Mouse (Mus musculus): ENCODE data around the gene Alkbh3. TPM values are rescaled to one million over a fixed set of nuclear protein-coding genes. Genes with fewer than 3 reads are reported as not detected.

The Alkbh3 gene
- polyA plus RNA-seq, 1 experiment from 2014 or later, result 56.2 TPM

DNA sequence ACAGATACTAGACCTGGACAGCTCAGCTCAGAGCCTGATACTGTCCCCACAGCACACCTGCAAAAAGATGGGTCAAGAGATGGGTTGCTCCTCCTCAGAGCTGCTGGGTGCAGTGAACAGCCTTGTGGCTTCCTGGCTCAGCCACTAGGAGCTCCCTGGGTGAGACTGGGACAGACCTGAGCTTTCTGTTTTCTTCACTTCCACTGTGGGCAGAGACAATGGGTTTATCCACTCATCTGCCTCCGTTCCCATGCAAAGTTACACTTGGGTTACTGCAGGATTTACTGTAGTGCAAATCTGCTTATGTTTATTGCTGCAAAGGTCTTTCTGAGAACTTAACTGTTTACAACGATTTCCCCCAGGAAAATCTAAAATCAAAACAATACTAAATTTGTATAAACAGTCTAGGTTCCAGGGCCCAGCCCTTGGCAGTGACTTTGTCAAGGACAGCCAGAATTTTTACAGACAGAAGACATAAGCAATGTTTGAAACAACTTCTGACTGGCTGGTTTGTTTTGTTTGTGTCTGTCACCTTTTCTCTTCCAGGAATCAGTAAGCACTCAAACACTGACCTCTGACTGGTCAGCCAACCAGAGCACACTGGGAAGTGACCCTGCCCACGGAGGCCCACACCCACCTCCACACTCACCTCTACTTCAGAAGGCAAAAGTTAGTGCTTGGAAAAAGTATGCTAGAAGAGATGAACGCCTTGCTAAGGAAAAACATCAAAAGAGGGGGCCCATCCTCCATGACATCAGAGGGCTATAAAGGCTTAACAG lies 28.0 kb downstream of the Alkbh3 start:
- Histone ChIP-seq H3K4me3 (no peak overlapping the region), H3K4me1 (no peaks in the 10 kb centered on the region), H3K27ac (no peak overlapping the region), H3K9me3 (replicated peaks) (no peaks in the 10 kb centered on the region), H3K27me3 (ENCODE audit: low read depth, poor library complexity, severe bottlenecking) (no peaks in the 10 kb centered on the region), H3K36me3 (peaks cover 85% of the 10 kb centered on the region)
- DNase-seq (ENCODE audit: low spot score), result no peak
- 84% methylated on average over 4 of the region's 4 CpGs for WGBS

DNA sequence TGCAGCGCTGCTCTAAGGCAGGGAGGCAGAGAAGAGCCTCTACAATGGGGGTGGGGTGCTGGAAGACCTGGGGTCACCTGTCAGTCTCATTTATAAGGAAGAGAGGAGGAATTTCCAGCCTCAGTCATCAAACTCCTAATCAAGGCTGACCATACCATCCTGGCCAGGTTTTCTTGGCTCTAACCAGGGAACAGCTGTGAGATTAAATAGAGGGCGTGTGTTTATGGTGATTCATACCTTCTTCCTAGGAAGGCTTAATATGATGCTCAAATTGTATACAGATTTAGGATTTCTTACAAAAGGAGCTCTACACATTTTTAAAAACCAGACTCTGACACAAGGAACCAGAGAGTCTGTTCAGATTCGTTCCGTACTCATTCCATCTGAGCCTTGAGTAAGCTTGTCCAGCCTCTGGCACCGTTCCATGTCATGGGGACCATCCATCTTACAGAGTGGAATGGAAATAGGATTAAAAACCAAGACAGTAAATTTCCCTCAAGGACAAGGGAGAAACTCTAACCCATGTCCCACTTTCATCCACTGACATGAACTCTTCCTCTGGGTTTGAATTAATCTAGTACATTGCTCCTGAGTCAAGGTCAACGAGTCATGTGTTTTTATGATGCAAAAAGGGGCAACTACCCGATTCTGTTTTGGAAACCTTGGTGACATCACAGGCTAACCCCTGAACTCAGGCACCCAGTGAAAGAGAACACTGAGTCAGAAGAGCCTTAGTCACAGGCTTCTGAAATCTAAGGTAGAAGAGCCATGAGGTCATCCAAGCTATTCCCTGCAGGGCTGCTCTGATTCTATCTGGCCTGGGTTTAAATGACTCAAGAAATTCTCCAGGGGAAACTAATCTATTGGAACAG lies 31.1 kb downstream of the Alkbh3 start:
- no peak overlapping the region for H3K4me3 ChIP-seq
- no peaks in the 10 kb centered on the region for H3K9me3 ChIP-seq (replicated peaks)
- WGBS, result 89% methylated on average over 7 of the region's 7 CpGs
- no peak for DNase-seq (ENCODE audit: low spot score)
- peaks cover 56% of the 10 kb centered on the region for H3K36me3 ChIP-seq
- H3K27ac ChIP-seq, result no peak overlapping the region
- H3K27me3 ChIP-seq (ENCODE audit: low read depth, poor library complexity, severe bottlenecking), result no peaks in the 10 kb centered on the region
- peaks cover 25% of the 10 kb centered on the region for H3K4me1 ChIP-seq

DNA sequence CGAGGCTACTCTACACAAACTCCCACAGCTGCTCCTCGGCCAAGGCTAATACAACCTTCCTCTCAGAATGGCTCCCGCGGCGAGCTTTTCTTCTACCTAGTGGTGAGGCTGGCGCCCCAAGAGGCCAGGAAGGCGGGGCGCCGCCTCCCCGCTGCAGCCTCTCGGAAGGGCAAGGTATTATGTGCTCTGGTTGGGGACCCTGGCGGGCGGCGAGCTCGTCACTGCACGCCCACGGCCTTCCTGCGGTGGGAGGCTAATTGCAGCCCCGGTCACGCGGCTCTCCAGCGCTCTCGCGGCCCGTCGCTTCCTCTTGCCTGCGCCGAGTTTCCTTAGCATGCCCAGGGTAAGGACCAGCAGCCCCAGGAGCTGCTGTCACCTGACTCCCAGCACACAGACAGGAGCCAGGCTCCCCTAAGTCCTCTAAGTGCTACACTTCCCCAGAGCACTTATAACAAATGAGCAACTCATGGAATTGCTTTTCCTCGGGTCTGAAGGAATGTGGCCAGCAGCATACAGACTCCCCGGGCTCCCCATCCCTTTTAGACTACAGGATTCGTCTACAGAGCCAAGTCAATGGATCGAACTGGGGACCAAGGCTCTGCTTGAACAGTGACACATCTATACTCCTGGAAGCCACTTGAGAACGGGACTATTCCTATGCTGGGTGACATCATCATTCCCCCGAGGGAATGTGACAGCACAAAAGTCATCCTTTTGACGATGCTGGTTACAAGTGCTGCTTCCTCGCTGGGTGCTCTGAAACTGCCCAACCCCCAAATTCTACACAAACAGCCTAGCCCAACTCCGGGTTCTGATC lies 34.0 kb downstream of the Alkbh3 start:
- DNase-seq (ENCODE audit: low spot score), result peak; percentile 77
- WGBS, result 3% methylated on average over 37 of the region's 37 CpGs

DNA sequence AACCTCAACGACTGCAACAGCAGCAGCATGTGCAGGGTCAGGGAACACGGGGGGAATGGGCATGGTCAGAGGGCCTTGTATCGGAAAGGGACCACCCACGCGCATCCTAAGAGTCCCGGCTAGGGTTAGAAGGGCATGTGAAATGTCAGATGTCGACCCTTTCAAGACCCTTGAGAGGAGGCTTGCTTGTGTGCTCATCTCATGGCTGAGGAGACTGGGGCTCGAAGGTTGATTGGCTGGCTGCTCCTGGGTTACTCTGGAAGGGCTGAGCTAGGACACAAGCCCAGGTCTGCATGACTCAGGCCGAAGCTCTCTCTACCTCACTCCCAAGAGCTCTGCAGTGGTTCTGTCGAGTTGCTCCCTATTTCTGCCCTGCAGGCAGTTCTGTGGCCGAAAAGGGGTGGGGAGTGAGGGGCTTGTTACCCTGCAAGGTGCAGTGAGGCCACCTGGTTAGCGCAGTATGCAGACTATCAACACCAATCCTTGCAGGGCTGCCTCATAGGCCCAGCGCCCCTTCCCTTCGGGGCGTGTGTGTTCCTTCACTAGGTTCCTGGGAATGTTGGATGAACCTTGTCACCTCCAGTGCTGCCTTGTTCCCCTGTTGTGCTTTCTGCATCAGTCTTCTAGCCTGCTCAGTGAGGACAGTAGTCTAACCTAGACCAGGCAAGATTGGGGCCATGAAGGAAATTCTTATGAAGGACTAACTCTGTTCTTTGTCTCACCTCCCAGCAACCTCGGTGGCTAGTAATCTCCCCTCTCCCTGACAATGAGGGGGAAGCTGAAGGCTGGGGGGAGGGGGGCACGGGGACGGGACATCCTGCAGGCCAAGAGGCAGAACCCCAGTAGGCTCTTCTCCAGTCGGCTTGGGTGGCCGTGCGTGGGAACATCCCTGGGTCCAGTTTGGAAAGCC lies 34.8 kb downstream of the Alkbh3 start:
- Histone ChIP-seq H3K27me3 (ENCODE audit: low read depth, poor library complexity, severe bottlenecking) (no peaks in the 10 kb centered on the region), H3K27ac (peak overlapping the region; percentile 83)
- WGBS, result 18% methylated on average over 21 of the region's 21 CpGs

More for the DNA sequence above, 34.0 kb downstream of the Alkbh3 start:
- Histone ChIP-seq H3K4me1 (peaks cover 25% of the 10 kb centered on the region), H3K36me3 (peaks cover 30% of the 10 kb centered on the region), H3K4me3 (peak overlapping the region; percentile 57), H3K27ac (peak overlapping the region; percentile 83), H3K27me3 (ENCODE audit: low read depth, poor library complexity, severe bottlenecking) (no peaks in the 10 kb centered on the region), H3K9me3 (replicated peaks) (no peaks in the 10 kb centered on the region)

DNA sequence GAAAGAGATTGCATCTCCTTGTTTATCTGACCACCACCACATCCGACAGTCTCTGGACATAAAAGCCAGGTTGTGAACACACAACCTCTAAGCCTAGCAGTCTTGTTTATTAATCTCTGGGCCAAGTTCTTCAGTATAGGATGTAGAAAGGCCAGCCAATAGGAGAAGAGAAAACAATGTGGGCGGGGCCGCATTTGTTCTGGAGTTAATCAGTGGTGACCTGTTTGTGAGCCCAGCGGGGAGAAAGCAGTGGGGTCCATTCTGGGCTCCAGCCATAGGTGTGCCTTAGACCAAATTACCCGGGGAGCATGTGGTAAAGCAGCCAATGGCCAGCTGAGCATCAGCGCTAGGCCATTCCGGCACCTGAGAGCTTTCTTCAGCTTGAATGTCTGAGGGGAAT lies 35.6 kb downstream of the Alkbh3 start:
- H3K9me3 ChIP-seq (replicated peaks), result no peaks in the 10 kb centered on the region
- no peaks in the 10 kb centered on the region for H3K27me3 ChIP-seq (ENCODE audit: low read depth, poor library complexity, severe bottlenecking)
- peaks cover 14% of the 10 kb centered on the region for H3K36me3 ChIP-seq
- peak overlapping the region; percentile 83; the same call in 1 of the 2 replicates for H3K27ac ChIP-seq
- H3K4me1 ChIP-seq, result peaks cover 25% of the 10 kb centered on the region
- 52% methylated on average over 7 of the region's 7 CpGs for WGBS
- peak; percentile 49 for DNase-seq (ENCODE audit: low spot score)
- no peak overlapping the region for H3K4me3 ChIP-seq

More for the DNA sequence above, 34.8 kb downstream of the Alkbh3 start:
- no peaks in the 10 kb centered on the region for H3K9me3 ChIP-seq (replicated peaks)
- peaks cover 25% of the 10 kb centered on the region for H3K4me1 ChIP-seq
- peak overlapping the region; percentile 57 for H3K4me3 ChIP-seq
- DNase-seq (ENCODE audit: low spot score), result peak; percentile 46
- H3K36me3 ChIP-seq, result peaks cover 22% of the 10 kb centered on the region

DNA sequence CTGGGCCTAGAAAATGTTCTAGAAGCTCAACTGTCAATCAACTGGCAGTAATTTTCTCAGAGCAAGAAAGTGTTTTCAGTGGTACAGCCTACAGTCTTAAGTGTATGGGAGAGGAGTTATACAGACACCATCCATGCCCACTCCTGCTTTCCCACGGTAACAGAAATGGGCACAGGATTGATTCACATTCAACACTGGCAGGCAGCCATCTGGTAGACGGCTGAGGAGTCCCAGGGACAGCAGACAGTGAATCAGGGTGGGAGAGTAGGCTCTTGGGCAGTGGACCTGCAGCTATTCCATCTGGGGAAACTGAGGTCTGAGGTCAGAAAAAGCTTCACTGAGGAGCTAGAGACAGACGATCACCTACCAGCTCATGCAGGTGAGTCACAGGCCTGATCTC lies 39.0 kb downstream of the Alkbh3 start:
- WGBS, result 67% methylated on average over 3 of the region's 3 CpGs
- peaks cover 19% of the 10 kb centered on the region for H3K4me1 ChIP-seq
- no peak for DNase-seq (ENCODE audit: low spot score)
- no peaks in the 10 kb centered on the region for H3K9me3 ChIP-seq (replicated peaks)
- no peaks in the 10 kb centered on the region for H3K27me3 ChIP-seq (ENCODE audit: low read depth, poor library complexity, severe bottlenecking)
- no peak overlapping the region for H3K27ac ChIP-seq
- H3K36me3 ChIP-seq, result no peaks in the 10 kb centered on the region
- no peak overlapping the region for H3K4me3 ChIP-seq

DNA sequence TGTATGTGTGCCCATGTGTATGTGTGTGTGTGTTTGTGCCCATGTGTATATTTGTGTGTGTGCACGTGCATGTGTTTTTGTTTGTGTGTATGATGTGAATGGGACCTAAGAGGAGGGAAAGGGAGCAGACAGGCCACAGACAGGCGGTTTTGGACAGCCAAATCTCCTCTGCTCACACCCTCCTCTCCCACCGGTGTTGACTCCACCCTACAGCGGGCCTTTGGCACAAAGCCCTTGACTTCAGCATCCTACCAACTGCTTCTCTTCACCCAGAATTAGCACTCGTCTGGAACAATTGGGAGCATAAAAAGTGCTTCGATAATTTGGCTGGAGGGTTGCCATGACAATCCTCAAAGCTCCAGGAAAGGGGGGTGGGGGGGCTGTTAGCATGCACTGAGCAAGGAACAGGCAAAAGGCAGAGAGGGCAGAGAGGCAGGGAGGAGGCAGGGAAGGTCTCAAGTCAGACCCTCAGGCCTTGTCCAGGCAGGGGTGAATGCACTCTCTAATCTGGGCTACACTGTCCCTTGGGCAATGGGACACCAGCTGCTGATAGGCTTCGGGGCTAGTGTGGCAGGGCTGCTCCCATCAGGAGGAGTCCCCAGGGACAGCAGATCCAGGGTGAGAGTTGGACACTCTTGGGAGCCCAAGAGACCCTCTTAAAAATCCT lies 46.0 kb downstream of the Alkbh3 start:
- H3K4me3 ChIP-seq, result no peak overlapping the region
- no peak overlapping the region for H3K27ac ChIP-seq
- WGBS, result 68% methylated on average over 7 of the region's 7 CpGs
- peaks cover 13% of the 10 kb centered on the region for H3K27me3 ChIP-seq (ENCODE audit: low read depth, poor library complexity, severe bottlenecking)
- H3K36me3 ChIP-seq, result no peaks in the 10 kb centered on the region
- H3K9me3 ChIP-seq (replicated peaks), result no peaks in the 10 kb centered on the region
- H3K4me1 ChIP-seq, result no peaks in the 10 kb centered on the region
- no peak for DNase-seq (ENCODE audit: low spot score)

DNA sequence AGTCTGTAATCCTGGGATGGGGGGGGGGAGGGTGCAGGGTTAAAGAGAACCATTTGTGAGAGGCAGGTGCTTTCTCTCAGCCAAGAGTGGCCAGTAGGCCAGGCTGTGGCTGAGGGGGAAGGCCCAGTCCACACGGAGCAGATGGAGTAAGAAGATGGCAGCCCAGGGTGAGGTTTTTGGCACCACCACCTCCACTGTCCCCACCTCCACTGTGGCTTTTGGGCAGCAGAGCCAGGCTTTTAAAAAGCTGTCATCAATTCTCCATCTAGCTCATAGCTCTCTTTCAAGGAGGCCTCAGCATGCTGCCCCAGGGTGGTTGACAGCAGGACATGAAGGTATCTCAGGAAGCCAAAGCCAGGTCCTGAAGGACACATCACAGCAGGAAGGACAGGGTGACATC lies 46.8 kb downstream of the Alkbh3 start:
- Histone ChIP-seq H3K4me3 (no peak overlapping the region), H3K4me1 (no peaks in the 10 kb centered on the region), H3K27ac (no peak overlapping the region), H3K9me3 (replicated peaks) (no peaks in the 10 kb centered on the region), H3K36me3 (no peaks in the 10 kb centered on the region), H3K27me3 (ENCODE audit: low read depth, poor library complexity, severe bottlenecking) (peaks cover 22% of the 10 kb centered on the region)
- 57% methylated on average over 1 of the region's 1 CpGs for WGBS
- DNase-seq (ENCODE audit: low spot score), result no peak

DNA sequence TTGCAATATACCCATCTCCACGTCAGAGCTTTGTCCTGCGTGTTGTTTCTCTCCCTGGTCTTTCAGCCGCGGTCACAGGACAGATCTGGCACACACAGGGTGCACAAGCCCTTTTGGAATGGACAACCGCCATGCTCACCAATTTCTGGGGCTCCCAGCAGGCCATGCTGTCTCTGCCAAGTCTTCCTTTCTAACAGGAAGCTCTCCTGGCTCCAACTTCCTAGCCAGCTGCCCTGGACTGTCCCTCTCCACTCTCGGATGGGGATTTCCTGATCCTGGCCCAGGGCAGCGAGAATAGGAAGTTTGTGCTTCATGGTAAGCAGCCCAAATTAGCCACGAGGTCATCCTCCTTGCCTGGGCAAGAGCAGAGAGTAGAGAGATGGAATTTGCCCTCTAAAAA lies 48.9 kb downstream of the Alkbh3 start:
- no peaks in the 10 kb centered on the region for H3K36me3 ChIP-seq
- no peaks in the 10 kb centered on the region for H3K9me3 ChIP-seq (replicated peaks)
- H3K4me3 ChIP-seq, result no peak overlapping the region
- no peak for DNase-seq (ENCODE audit: low spot score)
- WGBS, result 73% methylated on average over 8 of the region's 8 CpGs
- H3K4me1 ChIP-seq, result peaks cover 9% of the 10 kb centered on the region
- H3K27ac ChIP-seq, result no peak overlapping the region
- peaks cover 42% of the 10 kb centered on the region for H3K27me3 ChIP-seq (ENCODE audit: low read depth, poor library complexity, severe bottlenecking)

DNA sequence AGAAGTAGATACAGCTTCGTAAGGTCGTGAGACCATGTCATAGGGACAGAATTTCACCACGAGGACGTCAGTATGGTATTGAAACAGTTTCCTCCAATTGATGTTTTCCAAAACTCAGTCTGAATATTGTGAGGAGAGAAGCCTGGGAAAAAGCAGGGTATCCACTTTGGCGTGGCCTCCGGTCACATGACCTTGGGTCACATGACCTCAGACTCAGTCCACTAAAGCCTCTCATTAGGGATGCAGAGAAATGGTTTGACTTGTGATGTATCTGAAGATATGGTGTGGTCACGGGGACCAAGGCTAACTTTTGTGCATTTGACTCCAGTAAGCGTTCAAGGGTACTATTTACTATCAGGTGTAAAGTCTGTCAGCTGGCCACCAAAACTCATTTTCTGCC lies 51.3 kb downstream of the Alkbh3 start:
- Histone ChIP-seq H3K27me3 (ENCODE audit: low read depth, poor library complexity, severe bottlenecking) (peaks cover 66% of the 10 kb centered on the region), H3K27ac (no peak overlapping the region), H3K4me1 (peaks cover 30% of the 10 kb centered on the region), H3K4me3 (no peak overlapping the region), H3K36me3 (no peaks in the 10 kb centered on the region), H3K9me3 (replicated peaks) (no peaks in the 10 kb centered on the region)
- 76% methylated on average over 8 of the region's 8 CpGs for WGBS
- DNase-seq (ENCODE audit: low spot score), result no peak

DNA sequence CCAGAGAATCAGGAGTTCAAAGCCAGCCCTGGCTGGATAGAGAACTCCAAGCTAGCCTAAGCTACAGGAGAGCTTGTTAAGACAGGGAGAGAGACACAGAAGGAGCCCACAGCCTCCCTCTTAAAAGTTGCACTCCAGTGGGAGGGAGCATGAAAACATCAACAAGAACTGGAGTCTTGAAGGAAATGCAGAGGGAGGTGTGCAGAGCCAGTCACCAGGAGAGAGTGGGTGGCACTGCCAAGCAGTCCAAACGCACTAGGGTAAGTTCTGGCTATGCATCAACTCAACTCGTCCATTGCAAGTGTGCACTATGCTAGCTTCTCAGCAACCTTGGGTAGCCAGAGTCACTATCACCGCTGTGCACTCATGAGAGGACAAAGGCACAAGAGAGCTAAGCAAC lies 52.4 kb downstream of the Alkbh3 start:
- H3K4me1 ChIP-seq, result peaks cover 30% of the 10 kb centered on the region
- no peaks in the 10 kb centered on the region for H3K9me3 ChIP-seq (replicated peaks)
- H3K27me3 ChIP-seq (ENCODE audit: low read depth, poor library complexity, severe bottlenecking), result peaks cover 77% of the 10 kb centered on the region
- DNase-seq (ENCODE audit: low spot score), result no peak
- H3K36me3 ChIP-seq, result no peaks in the 10 kb centered on the region
- no peak overlapping the region for H3K27ac ChIP-seq
- no peak overlapping the region for H3K4me3 ChIP-seq
- 67% methylated on average over 3 of the region's 3 CpGs for WGBS
